Mouse (Mus musculus): ENCODE measurements around the gene Ssr2. TPM values are rescaled to one million over a fixed set of nuclear protein-coding genes. Genes with fewer than 3 reads are reported as not detected.

The Ssr2 gene
- total and polyA plus RNA-seq, 2 experiments = 90.0 to 176 TPM

- no peaks in the 10 kb centered on the region for H3K27me3 ChIP-seq (ENCODE audit: control insufficient read depth, insufficient read depth, low read length)
- H3K36me3 ChIP-seq (ENCODE audit: control insufficient read depth, insufficient read depth, low read length) = no peaks in the 10 kb centered on the region
- DNase-seq (ENCODE audit: extremely low read depth, low read depth, low spot score) = no peak
- H3K79me2 ChIP-seq (ENCODE audit: control insufficient read depth, insufficient read depth, low read length) = no peaks in the 10 kb centered on the region
- no peaks in the 10 kb centered on the region for H3K4me1 ChIP-seq (ENCODE audit: control insufficient read depth, insufficient read depth, low read length)
- 60% methylated on average over 3 of the region's 3 CpGs for WGBS
- no peak overlapping the region for H3K27ac ChIP-seq (replicated peaks; ENCODE audit: insufficient read depth, low read depth, low read length)
- TF ChIP-seq CTCF (IDR thresholded peaks at IDR 0.05; ENCODE audit: low read depth, low read length) (no peak), POLR2A (IDR thresholded peaks at IDR 0.05; ENCODE audit: extremely low read depth, insufficient read depth, low read length) (no peak)
- H3K4me3 ChIP-seq (ENCODE audit: insufficient read depth, low read depth, low read length) = no peak overlapping the region
- no peak overlapping the region for H3K9ac ChIP-seq (ENCODE audit: low read depth, low read length)
Observed at GRCm38 (mm10) chr3:88539397-88539796, 36.3 kb upstream of the Ssr2 start.

- Histone ChIP-seq H3K79me2 (ENCODE audit: control insufficient read depth, insufficient read depth, low read length) (no peaks in the 10 kb centered on the region), H3K36me3 (ENCODE audit: control insufficient read depth, insufficient read depth, low read length) (no peaks in the 10 kb centered on the region), H3K27ac (replicated peaks; ENCODE audit: insufficient read depth, low read depth, low read length) (no peak overlapping the region), H3K4me1 (ENCODE audit: control insufficient read depth, insufficient read depth, low read length) (no peaks in the 10 kb centered on the region), H3K4me3 (ENCODE audit: insufficient read depth, low read depth, low read length) (no peak overlapping the region), H3K27me3 (ENCODE audit: control insufficient read depth, insufficient read depth, low read length) (no peaks in the 10 kb centered on the region), H3K9ac (ENCODE audit: low read depth, low read length) (no peak overlapping the region)
- 86% methylated on average over 5 of the region's 5 CpGs for WGBS
- no peak for DNase-seq (ENCODE audit: extremely low read depth, low read depth, low spot score)
- TF ChIP-seq POLR2A (IDR thresholded peaks at IDR 0.05; ENCODE audit: extremely low read depth, insufficient read depth, low read length) = no peak
Observed at GRCm38 (mm10) chr3:88540085-88540484, 35.6 kb upstream of the Ssr2 start.

- WGBS = 88% methylated on average over 7 of the region's 7 CpGs
- Histone ChIP-seq H3K4me1 (ENCODE audit: control insufficient read depth, insufficient read depth, low read length) (no peaks in the 10 kb centered on the region), H3K27ac (replicated peaks; ENCODE audit: insufficient read depth, low read depth, low read length) (no peak overlapping the region), H3K79me2 (ENCODE audit: control insufficient read depth, insufficient read depth, low read length) (no peaks in the 10 kb centered on the region), H3K9ac (ENCODE audit: low read depth, low read length) (no peak overlapping the region), H3K4me3 (ENCODE audit: insufficient read depth, low read depth, low read length) (no peak overlapping the region), H3K36me3 (ENCODE audit: control insufficient read depth, insufficient read depth, low read length) (no peaks in the 10 kb centered on the region), H3K27me3 (ENCODE audit: control insufficient read depth, insufficient read depth, low read length) (no peaks in the 10 kb centered on the region)
- TF ChIP-seq CTCF (IDR thresholded peaks at IDR 0.05; ENCODE audit: low read depth, low read length) = no peak
- TF ChIP-seq POLR2A (IDR thresholded peaks at IDR 0.05; ENCODE audit: extremely low read depth, insufficient read depth, low read length) = no peak
- DNase-seq (ENCODE audit: extremely low read depth, low read depth, low spot score) = no peak
Observed at GRCm38 (mm10) chr3:88541622-88542401, 33.9 kb upstream of the Ssr2 start.

- Histone ChIP-seq H3K27me3 (ENCODE audit: control insufficient read depth, insufficient read depth, low read length) (no peaks in the 10 kb centered on the region), H3K27ac (replicated peaks; ENCODE audit: insufficient read depth, low read depth, low read length) (no peak overlapping the region), H3K9ac (ENCODE audit: low read depth, low read length) (no peak overlapping the region), H3K36me3 (ENCODE audit: control insufficient read depth, insufficient read depth, low read length) (no peaks in the 10 kb centered on the region), H3K4me3 (ENCODE audit: insufficient read depth, low read depth, low read length) (no peak overlapping the region), H3K79me2 (ENCODE audit: control insufficient read depth, insufficient read depth, low read length) (no peaks in the 10 kb centered on the region), H3K4me1 (ENCODE audit: control insufficient read depth, insufficient read depth, low read length) (no peaks in the 10 kb centered on the region)
- no peak for TF ChIP-seq POLR2A (IDR thresholded peaks at IDR 0.05; ENCODE audit: extremely low read depth, insufficient read depth, low read length)
- no peak for TF ChIP-seq CTCF (IDR thresholded peaks at IDR 0.05; ENCODE audit: low read depth, low read length)
- 91% methylated on average over 4 of the region's 4 CpGs for WGBS
- DNase-seq (ENCODE audit: extremely low read depth, low read depth, low spot score) = no peak
Observed at GRCm38 (mm10) chr3:88542486-88542885, 33.2 kb upstream of the Ssr2 start.

- H3K79me2 ChIP-seq (ENCODE audit: control insufficient read depth, insufficient read depth, low read length) = no peaks in the 10 kb centered on the region
- no peak for TF ChIP-seq POLR2A (IDR thresholded peaks at IDR 0.05; ENCODE audit: extremely low read depth, insufficient read depth, low read length)
- no peak for TF ChIP-seq CTCF (IDR thresholded peaks at IDR 0.05; ENCODE audit: low read depth, low read length)
- 92% methylated on average over 8 of the region's 8 CpGs for whole genome bisulfite sequencing
Observed at GRCm38 (mm10) chr3:88543174-88543573, 32.5 kb upstream of the Ssr2 start.

GRCm38 (mm10) chr3:88543651-88544410, 31.8 kb upstream of the Ssr2 start:
- Histone ChIP-seq H3K79me2 (ENCODE audit: control insufficient read depth, insufficient read depth, low read length) (no peaks in the 10 kb centered on the region), H3K4me1 (ENCODE audit: control insufficient read depth, insufficient read depth, low read length) (no peaks in the 10 kb centered on the region), H3K27me3 (ENCODE audit: control insufficient read depth, insufficient read depth, low read length) (no peaks in the 10 kb centered on the region), H3K36me3 (ENCODE audit: control insufficient read depth, insufficient read depth, low read length) (no peaks in the 10 kb centered on the region), H3K9ac (ENCODE audit: low read depth, low read length) (no peak overlapping the region), H3K27ac (replicated peaks; ENCODE audit: insufficient read depth, low read depth, low read length) (no peak overlapping the region), H3K4me3 (ENCODE audit: insufficient read depth, low read depth, low read length) (no peak overlapping the region)
- WGBS = 74% methylated on average over 5 of the region's 5 CpGs
- TF ChIP-seq POLR2A (IDR thresholded peaks at IDR 0.05; ENCODE audit: extremely low read depth, insufficient read depth, low read length) (no peak), CTCF (IDR thresholded peaks at IDR 0.05; ENCODE audit: low read depth, low read length) (no peak)
- no peak for DNase-seq (ENCODE audit: extremely low read depth, low read depth, low spot score)

More at GRCm38 (mm10) chr3:88543174-88543573, 32.5 kb upstream of the Ssr2 start:
- Histone ChIP-seq H3K36me3 (ENCODE audit: control insufficient read depth, insufficient read depth, low read length) (no peaks in the 10 kb centered on the region), H3K9ac (ENCODE audit: low read depth, low read length) (no peak overlapping the region), H3K27me3 (ENCODE audit: control insufficient read depth, insufficient read depth, low read length) (no peaks in the 10 kb centered on the region), H3K27ac (replicated peaks; ENCODE audit: insufficient read depth, low read depth, low read length) (no peak overlapping the region), H3K4me1 (ENCODE audit: control insufficient read depth, insufficient read depth, low read length) (no peaks in the 10 kb centered on the region), H3K4me3 (ENCODE audit: insufficient read depth, low read depth, low read length) (no peak overlapping the region)
- no peak for DNase-seq (ENCODE audit: extremely low read depth, low read depth, low spot score)

Measured in liver, adult 2 months (tissue).